ENCODE assay signal across 12 mouse cellular contexts in the genomic region with DNA sequence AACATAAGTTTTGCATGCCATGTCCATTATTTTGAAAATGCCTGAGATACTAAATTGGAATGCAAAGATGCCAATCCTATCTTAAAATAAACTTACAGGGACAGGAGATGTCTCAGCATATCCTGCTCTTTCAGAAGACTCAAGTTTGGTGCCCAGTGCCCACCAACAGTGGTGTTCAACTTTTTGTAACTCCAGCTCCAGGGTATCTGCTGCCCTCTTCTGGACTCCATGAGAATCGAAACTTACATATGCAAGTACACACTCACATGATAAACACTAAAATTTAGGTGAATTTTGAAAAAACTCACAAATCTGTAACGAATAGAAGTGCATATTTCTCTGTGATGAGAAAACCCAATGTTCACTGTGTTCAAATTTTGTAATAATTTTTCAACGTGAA.
DNase-seq lines count a peak whose midpoint lies in the region; TF ChIP-seq lines count a peak whose summit lies in the region.
"Had no signal": no experiment of that assay in that cellular context is flagged by ENCODE, and none has a peak within 500 bp of the region (broad histone marks: within the 10 kb centered on the region; RNA-seq: fewer than 3 reads in every experiment).

No protein-coding gene starts in this region.

- 47% methylated on average over 3 of the region's 3 CpGs for WGBS in heart, embryonic 10.5 days

- DNase-seq in gastrocnemius, adult 2 months = no peak
- DNase-seq in gastrocnemius, postnatal 25 days = no peak
- peak; percentile 18 for DNase-seq in lung, postnatal 10 days
- DNase-seq in lung, postnatal 25 days (ENCODE audit: low spot score) = no peak
- peak; percentile 24 for DNase-seq in NIH3T3 (ENCODE audit: low read depth)
- peak; percentile 8 for DNase-seq in retina, embryonic 14.5 days (ENCODE audit: low spot score)
- no peak for DNase-seq in heart, embryonic 10.5 days (ENCODE audit: low spot score)
- DNase-seq in urinary bladder, postnatal 14 days (ENCODE audit: low spot score) = no peak

- no peaks in the 10 kb centered on the region for H3K36me3 ChIP-seq in heart, embryonic 10.5 days
- H3K36me3 ChIP-seq: embryonic facial prominence, embryonic 12.5 days; heart, embryonic 15.5 days; limb, embryonic 12.5 days; midbrain, embryonic 12.5 days had no signal

- peaks cover 4% of the 10 kb centered on the region; the same call in 1 of the 2 replicates for H3K4me1 ChIP-seq in heart, embryonic 10.5 days
- H3K4me1 ChIP-seq: embryonic facial prominence, embryonic 12.5 days; heart, embryonic 15.5 days; limb, embryonic 12.5 days; midbrain, embryonic 12.5 days had no signal

- intact Hi-C loops in gastrocnemius, adult 2 months (cut with DNase I) = no loop called here

- H3K4me3 ChIP-seq in gastrocnemius, adult 2 months = no peak overlapping the region
- no peak overlapping the region for H3K4me3 ChIP-seq in heart, embryonic 10.5 days
- H3K4me3 ChIP-seq: embryonic facial prominence, embryonic 12.5 days; heart, embryonic 15.5 days; limb, embryonic 12.5 days; midbrain, embryonic 12.5 days had no signal

- H3K9me3 ChIP-seq in heart, embryonic 10.5 days = no peaks in the 10 kb centered on the region
- H3K9me3 ChIP-seq: embryonic facial prominence, embryonic 12.5 days; heart, embryonic 15.5 days; limb, embryonic 12.5 days; midbrain, embryonic 12.5 days had no signal

- H3K27ac ChIP-seq in gastrocnemius, adult 2 months = no peak overlapping the region
- H3K27ac ChIP-seq in heart, embryonic 10.5 days = no peak overlapping the region
- H3K27ac ChIP-seq: embryonic facial prominence, embryonic 12.5 days; heart, embryonic 15.5 days; limb, embryonic 12.5 days; midbrain, embryonic 12.5 days had no signal

- H3K27me3 ChIP-seq in heart, embryonic 10.5 days (ENCODE audit: insufficient read depth, poor library complexity, severe bottlenecking) = no peaks in the 10 kb centered on the region
- H3K27me3 ChIP-seq: embryonic facial prominence, embryonic 12.5 days; heart, embryonic 15.5 days; limb, embryonic 12.5 days; midbrain, embryonic 12.5 days had no signal

- TF ChIP-seq CTCF in gastrocnemius, adult 2 months (IDR thresholded peaks at IDR 0.05) = peak; percentile 60

Comparison
In these comparisons a context has a peak if more than half of its experiments do, and no peak if none do; other contexts are left out.
1. DNase-seq: peak in lung, postnatal 10 days (single experiment), NIH3T3 (single experiment) and retina, embryonic 14.5 days (single experiment); none in gastrocnemius, adult 2 months (single experiment), gastrocnemius, postnatal 25 days (single experiment), lung, postnatal 25 days (single experiment), heart, embryonic 10.5 days (single experiment) and urinary bladder, postnatal 14 days (single experiment).